Mouse (Mus musculus): ENCODE measurements around the gene Mfng.
A peak's percentile ranks its signal among the peaks of the same experiment; 100 is the strongest.

The Mfng gene

DNA sequence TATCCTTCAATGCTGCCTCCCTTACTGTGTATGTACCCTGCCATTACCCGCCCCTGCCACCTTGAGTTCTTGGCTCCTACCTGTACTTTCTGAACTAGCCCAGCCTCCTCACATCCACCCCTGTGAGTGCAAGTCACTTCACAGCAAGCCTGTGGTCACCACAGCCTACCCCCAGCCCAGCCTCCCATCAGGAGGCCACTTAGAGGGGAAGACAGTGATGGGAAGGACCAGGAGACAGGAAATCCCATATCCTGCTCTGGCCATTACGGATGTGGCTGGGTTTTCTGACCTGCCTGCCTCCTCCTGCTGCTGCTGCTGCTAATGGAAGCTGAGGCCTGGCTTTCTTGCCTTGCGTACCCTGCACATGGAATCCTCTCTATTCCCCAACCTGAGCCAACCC, 14.8 kb upstream of the Mfng start:
- no peak for DNase-seq (ENCODE audit: low spot score in 2 of 2)

DNA sequence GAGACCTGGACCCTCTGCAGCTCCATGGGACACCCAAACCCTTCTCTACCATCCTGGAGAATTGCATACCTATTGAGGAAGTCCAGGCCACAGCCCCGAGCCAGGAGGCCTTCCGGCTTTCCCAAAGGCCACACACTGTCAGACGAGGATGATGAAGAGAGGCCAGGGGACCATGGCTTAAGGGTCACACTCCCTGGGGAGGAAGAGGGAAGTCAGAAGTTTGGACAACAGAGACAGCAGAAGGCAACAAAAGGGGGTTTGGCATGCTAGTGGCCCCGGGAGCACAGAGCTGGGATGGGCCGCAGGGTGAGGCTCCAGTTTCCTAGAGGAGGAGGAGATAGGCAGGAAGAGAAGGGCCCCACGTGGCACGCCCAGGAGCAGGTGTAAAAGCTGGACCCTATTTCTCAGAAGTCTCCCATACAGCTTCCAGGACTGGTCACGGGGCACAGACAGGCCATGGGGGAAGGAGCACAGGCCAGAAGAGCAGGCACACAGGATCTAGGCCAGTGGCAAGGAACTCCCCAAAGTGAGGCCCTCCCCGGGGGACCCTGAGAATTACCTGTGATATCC, 14.1 kb upstream of the Mfng start:
- DNase-seq (ENCODE audit: low spot score in 2 of 2): no peak

DNA sequence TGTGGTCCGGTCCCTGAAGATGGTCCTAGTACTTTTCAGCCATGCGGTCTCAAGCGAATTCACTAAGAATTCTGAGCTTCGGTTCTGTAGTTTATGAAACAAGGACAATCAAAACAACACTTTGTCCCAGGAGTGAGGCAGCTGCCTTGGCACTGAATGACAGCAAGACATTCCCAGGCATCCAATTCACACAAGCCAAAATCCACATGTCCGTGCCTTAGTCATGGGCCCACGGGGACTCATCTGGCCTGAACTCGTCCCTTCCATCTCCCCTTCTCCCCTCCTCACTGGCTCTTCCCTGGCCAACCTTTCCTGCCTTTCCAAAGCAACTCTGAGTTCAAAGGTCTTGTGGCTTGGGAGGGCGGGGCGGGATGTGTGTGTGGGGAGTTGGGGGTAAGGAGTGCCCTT, 13.1 kb upstream of the Mfng start:
- DNase-seq (ENCODE audit: low spot score in 2 of 2): no peak

DNA sequence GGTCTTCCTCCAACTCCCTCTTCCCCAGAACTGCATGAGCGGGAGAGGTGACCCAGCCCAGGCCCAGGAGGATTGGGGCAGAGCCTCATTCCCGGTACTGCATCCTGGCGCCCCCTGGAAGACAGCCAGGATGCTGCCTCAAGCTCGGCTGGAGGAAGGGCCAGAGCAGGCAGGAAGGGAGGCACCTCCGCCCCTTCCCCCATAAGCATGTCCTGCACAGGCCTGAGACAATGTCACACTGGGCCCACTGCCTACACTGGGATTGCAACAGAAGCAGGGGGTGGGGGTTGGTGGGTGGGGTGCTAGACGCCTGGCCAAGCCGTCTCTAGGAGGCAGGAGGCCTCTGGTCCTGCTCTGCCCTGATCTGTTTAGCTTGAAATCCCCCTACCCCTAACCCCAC, 12.7 kb upstream of the Mfng start:
- no peak for DNase-seq (ENCODE audit: low spot score in 2 of 2)

DNA sequence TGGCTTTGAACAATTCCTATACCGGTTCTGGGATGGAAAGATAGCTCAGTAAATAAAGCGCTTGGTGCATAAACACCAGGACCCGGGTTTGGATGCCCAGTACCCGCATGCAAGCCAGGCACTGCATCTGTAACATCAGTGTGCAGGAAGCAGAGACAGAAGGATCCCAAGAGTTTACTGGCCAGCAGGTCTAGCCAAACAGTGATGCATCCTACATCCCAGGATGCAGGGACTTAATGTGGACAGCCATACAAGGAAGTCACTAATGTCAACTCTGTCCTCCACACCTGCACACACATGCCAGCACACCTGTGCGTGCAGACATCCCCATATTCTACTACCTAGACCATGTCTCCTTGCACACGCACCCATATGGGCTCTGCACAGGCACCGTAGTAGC, 12.0 kb upstream of the Mfng start:
- no peak for DNase-seq (ENCODE audit: low spot score in 2 of 2)

DNA sequence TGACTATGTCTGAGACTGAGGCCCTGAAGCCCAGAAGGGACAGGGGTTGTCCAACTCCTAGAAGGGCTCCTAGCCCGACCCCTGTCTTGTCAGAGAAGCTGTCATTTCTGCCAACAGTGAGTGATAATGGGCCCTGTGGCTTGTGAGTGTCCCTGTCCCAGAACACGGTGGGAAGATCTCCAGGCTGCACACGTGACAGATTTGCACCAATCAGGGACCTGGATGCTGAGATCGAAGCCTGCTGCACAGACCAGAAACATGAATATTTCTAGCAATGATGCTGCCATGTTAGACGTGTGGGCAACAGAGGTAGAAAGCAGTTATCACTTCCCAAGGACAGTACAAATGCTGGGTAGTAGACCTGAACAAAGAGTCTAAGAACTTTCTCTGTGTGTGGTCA, 11.2 kb upstream of the Mfng start:
- no peak for DNase-seq (ENCODE audit: low spot score in 2 of 2)

DNA sequence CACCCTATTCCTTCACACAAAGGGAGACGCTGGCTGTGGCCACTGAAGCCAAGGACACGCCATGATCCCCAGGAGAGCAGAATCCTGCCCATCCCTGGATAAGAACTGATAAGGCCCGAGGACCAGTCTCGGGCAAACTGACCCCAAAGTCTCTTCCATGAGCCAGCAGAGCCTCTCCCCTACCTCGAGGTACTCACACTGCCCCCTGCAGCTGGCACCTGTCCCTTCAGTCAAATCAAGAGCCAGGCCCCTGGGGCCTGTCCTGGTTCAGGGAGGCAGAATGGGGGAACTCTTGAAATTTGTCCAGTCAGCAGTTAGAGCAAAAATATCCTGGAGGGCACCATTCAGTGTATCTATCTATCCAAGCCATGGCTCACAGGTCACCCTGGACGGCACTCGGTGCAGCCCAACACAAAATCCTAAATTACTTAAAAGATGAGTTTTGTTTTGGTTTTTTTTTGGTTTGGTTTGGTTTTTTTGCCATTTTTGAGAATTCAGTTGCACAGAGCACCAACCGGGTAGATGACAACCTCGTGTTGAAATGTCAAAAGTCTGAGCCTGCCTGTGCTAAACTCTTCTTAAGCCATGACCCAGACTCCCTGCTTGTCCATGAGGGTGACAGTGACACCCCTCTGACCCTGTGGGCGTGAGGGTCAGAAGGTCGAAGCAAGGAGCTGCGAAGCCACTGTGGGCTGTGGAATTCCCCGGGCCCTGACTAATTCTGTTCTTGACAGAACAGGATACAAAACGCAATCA, 9.3 kb upstream of the Mfng start:
- DNase-seq (ENCODE audit: low spot score in 2 of 2): no peak

DNA sequence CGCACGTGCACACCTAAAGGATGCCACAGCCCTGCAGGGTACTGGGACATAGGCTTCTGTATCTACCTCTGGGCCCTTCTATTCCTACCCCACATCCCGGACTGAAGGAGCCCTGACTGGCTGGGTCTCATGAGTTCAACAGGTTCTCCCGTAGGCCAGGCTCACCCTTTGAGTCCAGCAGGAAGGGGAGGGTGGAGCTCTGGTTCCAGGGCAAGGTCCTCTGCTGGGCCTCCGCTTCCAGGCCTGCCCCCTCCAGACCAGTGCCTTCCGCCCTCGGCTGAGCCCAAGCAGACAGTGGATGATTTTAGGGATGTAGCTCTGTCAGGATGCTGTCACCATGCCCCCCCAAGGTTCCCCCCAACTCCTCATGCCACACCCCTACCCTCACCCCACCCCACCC, 7.6 kb upstream of the Mfng start:
- no peak for DNase-seq (ENCODE audit: low spot score in 2 of 2)

DNA sequence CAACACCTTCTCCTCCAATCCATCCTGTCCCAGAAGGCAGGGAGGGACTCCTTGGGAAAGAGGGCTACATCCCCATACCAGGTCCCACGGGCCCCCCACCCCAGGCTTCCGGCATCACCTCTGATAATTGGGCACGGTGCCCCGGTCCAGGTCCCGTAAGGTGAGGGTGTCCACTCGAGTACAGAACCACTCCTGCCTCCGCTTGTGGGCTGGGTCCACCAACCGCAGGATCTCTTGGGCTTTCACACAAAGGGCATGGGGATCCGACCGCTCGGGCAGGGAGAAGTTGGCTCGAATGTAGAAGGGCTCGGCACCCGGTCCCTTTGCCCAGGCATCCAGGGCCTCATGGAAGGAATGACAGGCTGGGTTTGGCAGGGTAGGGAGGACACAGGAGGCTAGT, 7.1 kb upstream of the Mfng start:
- DNase-seq (ENCODE audit: low spot score in 2 of 2): no peak

DNA sequence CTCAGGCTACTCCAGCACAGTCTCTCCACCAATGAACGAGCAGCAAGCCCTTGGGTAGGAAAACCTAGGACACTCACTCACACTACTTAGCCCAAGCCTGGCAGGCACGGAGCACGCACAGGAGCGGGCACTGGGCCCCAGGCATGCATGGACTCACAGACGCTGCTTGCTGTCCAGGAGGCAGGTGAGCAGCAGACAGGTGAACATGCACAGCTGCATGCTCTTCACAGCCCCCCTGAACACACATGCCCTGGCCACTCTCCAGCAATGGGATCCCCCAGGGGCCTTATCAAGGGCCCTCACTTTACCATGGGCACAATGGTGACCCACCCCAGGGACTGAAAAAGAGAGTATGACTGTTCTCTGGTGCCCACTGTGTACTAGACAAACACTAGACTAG, 6.4 kb upstream of the Mfng start:
- no peak for DNase-seq (ENCODE audit: low spot score in 2 of 2)

DNA sequence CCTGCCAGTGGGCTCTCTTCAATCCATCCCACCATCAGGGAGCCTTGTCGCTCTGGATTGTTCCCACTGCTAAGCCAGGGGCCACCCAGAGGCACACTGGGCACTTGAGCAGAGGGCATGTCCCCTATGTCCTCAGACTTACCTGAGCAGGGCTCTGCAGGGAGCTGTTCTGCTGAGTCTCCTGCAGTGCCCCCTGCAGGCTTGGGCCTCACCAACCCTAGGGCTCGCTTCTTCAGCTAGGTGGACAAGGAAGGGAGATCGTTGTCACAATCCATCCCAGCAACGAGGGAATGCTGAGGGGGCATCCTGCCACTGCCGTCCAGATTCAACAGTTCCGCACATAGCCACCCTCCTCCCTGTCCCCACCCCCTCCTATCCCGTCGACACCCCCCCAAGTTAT, 6.0 kb upstream of the Mfng start:
- DNase-seq (ENCODE audit: low spot score in 2 of 2): no peak

DNA sequence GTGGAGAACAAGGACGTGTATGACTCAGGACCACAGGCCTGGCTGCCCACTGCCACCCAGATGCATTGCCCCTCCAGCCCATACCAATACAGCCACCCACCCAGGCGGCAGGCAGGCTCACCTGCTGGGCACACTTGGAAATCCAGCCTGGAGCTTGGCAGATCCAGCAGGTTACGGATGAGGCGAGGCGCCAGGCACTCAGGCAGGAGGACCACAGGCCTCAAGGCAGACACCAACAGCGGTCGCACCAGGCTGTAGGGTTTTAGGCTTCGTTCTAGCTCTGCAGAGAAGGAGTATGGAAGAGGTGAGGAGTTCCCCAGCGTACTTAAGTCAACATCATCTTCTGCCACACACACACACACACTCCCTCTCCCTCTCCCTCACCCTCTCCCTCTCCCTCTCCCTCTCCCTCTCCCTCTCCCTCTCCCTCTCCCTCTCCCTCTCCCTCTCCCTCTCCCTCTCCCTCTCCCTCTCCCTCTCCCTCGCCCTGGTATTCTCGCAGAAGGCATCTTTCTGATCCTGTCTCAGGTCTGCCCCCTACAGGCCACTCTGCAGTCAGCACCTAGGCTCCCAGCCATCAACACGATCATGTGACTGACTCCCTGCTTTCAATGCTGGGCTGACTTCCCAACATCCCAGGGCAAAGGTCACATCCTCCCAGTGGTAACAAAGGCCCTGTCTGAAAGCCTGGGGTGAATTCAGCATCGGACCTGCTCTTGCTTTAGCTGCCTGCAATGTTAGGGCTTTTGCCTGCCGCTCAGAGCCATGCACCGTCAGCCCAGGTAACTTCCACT, 5.0 kb upstream of the Mfng start:
- peak; percentile 62 to 68 for DNase-seq (ENCODE audit: low spot score in 2 of 2)

DNA sequence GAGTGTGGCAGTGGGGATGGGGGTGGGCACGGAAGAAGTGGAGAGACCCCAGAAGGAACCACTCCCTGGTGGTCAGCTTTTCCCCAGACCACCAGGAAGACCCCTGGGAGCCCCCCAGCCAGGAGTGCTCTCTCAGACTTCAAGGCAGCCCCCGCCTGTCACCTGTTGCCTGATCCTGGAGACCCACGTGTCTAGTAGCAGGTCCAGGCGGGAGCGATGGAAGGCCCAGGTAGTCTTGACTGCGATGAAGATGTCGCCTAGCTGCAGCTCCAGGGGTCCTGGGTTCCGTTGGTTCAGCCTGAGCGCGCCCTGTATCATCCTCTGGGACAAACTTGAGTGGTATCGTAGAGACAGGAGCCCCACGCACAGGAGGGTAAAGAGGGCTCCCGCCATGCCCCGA, 419 bp downstream of the Mfng start:
- DNase-seq (ENCODE audit: low spot score in 2 of 2): peak in 1 of 2 experiments; percentile 20

DNA sequence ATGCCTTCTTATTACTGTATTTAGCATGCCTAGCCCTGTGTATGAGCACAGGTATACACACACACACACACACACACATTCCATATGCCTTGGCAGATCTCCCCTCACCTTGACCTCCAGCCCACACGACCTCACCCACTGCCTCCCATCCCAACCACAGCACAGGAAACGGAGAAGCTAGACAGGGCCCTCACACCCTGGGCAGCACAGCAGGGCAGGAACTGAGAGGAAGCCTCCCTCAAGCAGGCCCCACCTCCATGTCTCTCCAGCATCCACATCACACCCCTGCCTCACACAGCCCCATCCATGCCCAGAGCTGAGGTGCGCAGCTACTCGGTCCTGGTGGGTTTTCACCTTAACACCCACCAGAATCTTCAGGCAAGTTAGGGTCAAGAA, 909 bp downstream of the Mfng start:
- peak; percentile 69 to 71 for DNase-seq (ENCODE audit: low spot score in 2 of 2)

DNA sequence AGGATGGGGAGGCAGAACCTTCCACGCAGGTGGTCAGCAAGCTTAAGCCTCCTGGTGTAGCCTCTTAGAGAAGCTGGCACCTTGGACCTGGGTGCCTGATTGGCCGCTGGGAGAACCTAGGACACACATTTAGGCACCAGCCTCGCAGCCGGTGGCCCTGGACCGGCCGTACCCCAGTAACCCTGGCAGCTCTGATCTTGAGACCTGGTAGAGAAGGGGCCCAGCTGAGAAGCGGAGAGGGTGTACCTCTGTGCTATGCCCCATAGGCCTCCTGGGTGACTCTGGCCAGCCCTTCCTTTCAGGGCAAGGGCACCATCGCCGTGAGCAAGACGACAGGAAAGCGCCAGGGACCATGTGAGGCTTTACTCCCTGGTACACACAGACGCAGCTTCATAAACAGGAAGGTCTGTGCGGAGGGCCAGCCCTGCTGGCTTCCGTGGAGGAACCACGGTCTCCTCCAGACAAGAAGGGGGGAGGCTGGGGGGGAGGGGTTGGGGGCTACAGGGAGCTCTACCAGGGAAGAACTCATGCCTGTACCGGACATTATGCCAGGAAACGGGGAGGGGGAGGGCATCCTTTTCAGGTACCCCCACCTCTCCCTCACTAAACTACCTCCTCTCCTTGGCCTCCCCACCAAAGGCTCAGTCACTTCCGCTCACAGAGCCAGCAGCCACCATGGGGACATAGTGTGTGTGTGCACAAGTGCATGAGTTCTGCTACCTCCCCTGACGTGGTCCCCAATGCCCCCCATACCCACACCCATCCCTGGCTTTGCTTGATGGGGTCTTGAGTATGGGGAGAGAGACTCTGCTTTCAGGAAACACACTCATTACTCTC, 1.5 kb downstream of the Mfng start:
- DNase-seq (ENCODE audit: low spot score in 2 of 2): peak; percentile 74 to 77

DNA sequence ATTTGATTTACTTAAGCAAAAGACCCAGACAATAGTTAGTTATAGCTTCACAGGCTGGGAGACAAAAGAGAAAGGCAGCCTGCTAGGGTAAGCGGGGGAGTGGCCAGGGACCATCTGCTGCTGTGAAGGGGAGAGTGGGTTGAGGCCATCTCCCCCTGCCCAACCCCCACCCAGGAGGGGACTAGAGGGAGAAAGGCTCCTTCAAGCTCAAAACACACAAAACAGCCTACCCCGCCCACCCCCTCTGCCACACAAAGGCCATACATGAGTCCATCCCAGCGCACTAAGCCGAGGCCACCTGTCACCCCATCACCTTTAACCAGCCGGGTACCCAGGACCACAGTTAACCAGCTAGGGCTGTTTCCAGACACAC, 2.3 kb downstream of the Mfng start:
- DNase-seq (ENCODE audit: low spot score in 2 of 2): no peak

DNA sequence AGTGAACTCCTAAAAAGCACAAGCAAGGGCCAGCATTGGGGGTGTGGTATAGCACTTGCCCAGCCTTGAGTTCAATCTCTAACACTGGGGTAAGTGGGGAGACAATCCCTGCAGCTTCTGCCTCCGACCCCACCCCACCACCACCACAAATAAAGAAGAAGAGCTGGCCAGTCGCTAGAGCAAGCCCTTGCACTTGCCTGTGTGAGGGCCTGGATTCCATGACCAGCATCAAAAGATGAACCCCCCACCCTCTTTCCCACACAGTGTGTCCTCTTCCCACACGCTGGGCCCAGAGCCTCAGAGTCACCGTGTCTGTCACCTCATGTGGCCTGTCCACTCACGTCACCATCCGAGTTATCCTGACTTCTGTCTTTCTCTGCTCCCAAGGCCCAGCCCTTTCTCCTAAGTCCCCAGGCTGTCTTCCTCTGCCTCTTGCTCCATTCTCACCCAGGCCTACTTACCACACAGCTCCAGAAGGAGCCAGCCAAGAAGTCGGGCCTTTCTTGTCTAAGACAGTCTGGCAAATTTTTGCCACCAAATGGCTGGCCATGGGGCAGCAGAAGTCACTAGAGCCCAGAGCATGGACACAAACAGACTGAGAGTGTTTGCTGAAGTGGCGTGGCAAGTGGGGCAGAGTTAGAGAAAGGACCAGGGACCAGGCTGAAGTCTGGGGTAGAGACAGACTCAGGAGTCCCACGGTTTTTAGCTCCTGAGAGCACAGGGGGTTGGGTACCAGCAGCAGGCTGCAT, 2.9 kb downstream of the Mfng start:
- DNase-seq (ENCODE audit: low spot score in 2 of 2): no peak

DNA sequence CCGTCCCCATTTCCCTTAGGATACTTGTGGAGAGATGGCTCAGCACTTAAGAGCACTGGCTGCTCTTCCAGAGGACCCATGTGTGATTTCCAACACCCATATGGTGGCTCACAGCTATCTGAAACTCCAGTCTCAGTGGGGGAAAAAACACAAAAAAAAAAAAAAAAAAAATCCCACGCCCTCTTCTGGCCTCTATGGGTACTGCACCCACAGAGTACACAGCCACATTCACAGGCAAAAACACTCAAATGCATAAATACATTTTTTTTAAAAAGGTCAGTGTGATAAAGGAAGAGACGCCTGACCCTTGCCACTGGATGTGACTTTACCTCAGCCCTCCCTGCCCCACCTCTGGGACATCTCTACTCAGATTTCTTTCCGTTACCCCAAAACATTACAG, 4.2 kb downstream of the Mfng start:
- no peak for DNase-seq (ENCODE audit: low spot score in 2 of 2)

DNA sequence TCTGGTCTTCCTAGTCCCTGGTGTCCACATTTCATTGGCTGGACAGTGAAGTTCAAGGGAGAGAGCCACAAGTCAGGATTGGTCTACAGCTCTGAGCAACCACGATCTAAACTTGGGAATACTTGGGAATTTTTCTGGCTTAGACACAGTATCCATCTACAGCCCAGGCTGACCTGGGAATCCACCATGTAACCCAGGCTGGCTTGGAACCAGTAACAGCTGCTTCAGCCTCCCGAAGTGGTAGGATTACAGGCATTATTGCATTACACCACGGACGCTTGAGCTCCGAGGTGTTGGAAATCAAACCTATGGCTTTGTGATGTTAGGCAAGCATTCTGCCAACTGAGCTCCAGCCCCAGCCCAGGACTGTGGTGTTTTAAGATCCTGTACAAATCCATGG, 9.6 kb downstream of the Mfng start:
- no peak for DNase-seq (ENCODE audit: low spot score in 2 of 2)

DNA sequence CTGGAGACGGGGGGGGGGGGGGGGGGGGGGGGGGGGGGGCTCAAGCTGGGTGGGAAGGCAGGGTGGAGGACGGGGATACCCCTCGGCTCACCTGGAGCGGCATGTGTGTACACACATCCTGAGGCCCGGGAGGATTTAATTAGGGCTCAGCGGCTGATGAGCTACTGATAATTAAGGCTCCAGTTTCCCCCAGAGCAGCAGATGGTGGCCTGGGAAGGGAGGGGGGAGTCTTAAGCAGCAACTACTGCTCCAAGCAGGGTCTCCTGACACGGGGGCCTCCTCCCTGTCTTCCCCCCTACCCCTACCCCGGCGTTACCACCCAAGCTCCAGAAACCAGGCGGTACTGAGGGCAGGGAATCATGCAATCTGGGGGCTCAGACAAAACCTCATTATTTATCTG, 10.1 kb downstream of the Mfng start:
- no peak for DNase-seq (ENCODE audit: low spot score in 2 of 2)

DNA sequence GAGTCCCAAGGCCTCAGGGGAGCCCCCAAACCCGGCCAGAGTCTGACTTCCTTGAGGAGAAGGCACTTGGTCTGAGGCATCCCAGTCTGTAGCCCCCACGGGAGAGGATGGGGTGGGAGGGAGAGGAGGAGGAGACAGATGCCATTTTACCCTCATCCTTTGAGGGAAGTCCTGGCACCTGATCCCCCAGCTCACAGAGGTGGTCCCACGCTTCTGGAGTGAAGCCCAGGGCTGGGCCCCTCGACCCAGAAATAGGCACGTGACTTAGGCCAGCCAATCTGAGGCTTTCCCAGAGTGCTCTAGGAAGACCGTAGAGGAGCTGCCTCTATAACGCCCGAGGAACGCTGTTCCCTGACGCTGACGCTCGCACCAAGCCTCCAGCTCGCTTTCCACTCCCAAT, 12.2 kb downstream of the Mfng start:
- no peak for DNase-seq (ENCODE audit: low spot score in 2 of 2)

DNA sequence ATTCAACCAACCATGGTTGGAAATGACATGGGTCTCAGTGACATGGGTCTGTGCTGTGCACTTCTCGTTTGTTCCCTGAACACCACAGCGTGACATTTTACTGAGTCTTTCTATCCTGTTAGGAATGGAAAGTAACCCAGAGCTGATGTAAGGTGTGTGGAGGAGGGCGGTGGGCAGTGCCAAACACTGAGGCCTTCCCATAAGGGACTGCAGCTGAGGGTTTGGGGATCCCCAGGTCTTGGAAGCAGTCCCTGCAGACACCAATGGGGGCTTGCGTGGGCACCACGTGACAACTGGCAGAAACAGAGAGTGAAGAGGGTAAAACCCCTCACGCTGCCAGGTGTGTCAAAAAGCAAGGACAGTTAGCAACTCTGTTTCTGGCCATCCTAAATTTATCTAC, 15.1 kb downstream of the Mfng start:
- DNase-seq (ENCODE audit: low spot score in 2 of 2): no peak
